Mouse (Mus musculus): ENCODE data around the gene Scaper.

- TF ChIP-seq CHD2 (IDR thresholded peaks at IDR 0.05; ENCODE audit: low read depth, low read length) (no peak), ZNF384 (IDR thresholded peaks at IDR 0.05; ENCODE audit: low read depth, low read length) (no peak)
Observed at GRCm38 (mm10) chr9:55608701-55609531, 329.0 kb downstream of the Scaper start.
